Comparison of ENCODE assay signal across 8 mouse cellular contexts in genomic region chr8:57599813-57600555, GRCm38 (mm10). TPM values are rescaled to one million over a fixed set of nuclear protein-coding genes. Genes with fewer than 3 reads are reported as not detected.
DNase-seq lines count a peak whose midpoint lies in the region; ATAC-seq and TF ChIP-seq lines count a peak whose summit lies in the region.

No protein-coding gene starts in this region.

- peak overlapping the region; percentile 1 for H3K27ac ChIP-seq in cerebellum, adult 2 months (ENCODE audit: insufficient read depth, low read length)
- no peak overlapping the region for H3K27ac ChIP-seq in forebrain, embryonic 13.5 days
- H3K27ac ChIP-seq in liver, embryonic 13.5 days: no peak overlapping the region

- 35% methylated on average over 22 of the region's 22 CpGs for WGBS in cerebellum, adult 2 months
- WGBS in forebrain, embryonic 13.5 days: 19% methylated on average over 22 of the region's 22 CpGs
- WGBS in liver, embryonic 13.5 days (ENCODE audit: insufficient replicate concordance): 46% methylated on average over 22 of the region's 22 CpGs

- no peaks in the 10 kb centered on the region for H3K27me3 ChIP-seq in cerebellum, adult 2 months (ENCODE audit: control insufficient read depth, insufficient read depth, low read length)
- no peaks in the 10 kb centered on the region for H3K27me3 ChIP-seq in E14TG2a.4 (ENCODE audit: insufficient read depth, low read length)
- no peaks in the 10 kb centered on the region for H3K27me3 ChIP-seq in forebrain, embryonic 13.5 days
- H3K27me3 ChIP-seq in liver, embryonic 13.5 days: no peaks in the 10 kb centered on the region

- H3K9ac ChIP-seq in forebrain, embryonic 13.5 days: peak overlapping the region; percentile 8; the same call in 1 of the 2 replicates
- peak overlapping the region; percentile 19; the same call in 1 of the 2 replicates for H3K9ac ChIP-seq in liver, embryonic 13.5 days

- peaks cover 11% of the 10 kb centered on the region for H3K4me1 ChIP-seq in cerebellum, adult 2 months (ENCODE audit: control insufficient read depth, insufficient read depth, low read length)
- peaks cover 47% of the 10 kb centered on the region for H3K4me1 ChIP-seq in E14TG2a.4 (replicated peaks; ENCODE audit: low read depth, low read length)
- peaks cover 12% of the 10 kb centered on the region for H3K4me1 ChIP-seq in forebrain, embryonic 13.5 days
- H3K4me1 ChIP-seq in liver, embryonic 13.5 days (replicated peaks): peaks cover 24% of the 10 kb centered on the region

- no peak for TF ChIP-seq CTCF in cerebellum, adult 2 months (IDR thresholded peaks at IDR 0.05; ENCODE audit: borderline replicate concordance, insufficient read depth, low read depth, low read length)
- no peak for TF ChIP-seq CTCF in E14TG2a.4 (conservative IDR thresholded peaks at IDR 0.05; ENCODE audit: low read length)

- H3K9me3 ChIP-seq in E14TG2a.4 (ENCODE audit: low read length): no peaks in the 10 kb centered on the region
- no peaks in the 10 kb centered on the region for H3K9me3 ChIP-seq in forebrain, embryonic 13.5 days (replicated peaks)
- no peaks in the 10 kb centered on the region for H3K9me3 ChIP-seq in liver, embryonic 13.5 days (replicated peaks)

- ATAC-seq in forebrain, embryonic 13.5 days: peak; percentile 30; the same call in 1 of the 2 replicates
- no peak for ATAC-seq in liver, embryonic 13.5 days (ENCODE audit: low read depth)
- ATAC-seq in inflammation-experienced regulatory T-cells, adult 6 months: no peak

- no peaks in the 10 kb centered on the region for H3K36me3 ChIP-seq in E14TG2a.4 (ENCODE audit: insufficient read depth, low read length)
- H3K36me3 ChIP-seq in forebrain, embryonic 13.5 days (ENCODE audit: poor library complexity, severe bottlenecking): no peaks in the 10 kb centered on the region
- H3K36me3 ChIP-seq in liver, embryonic 13.5 days: no peaks in the 10 kb centered on the region

- TF ChIP-seq POLR2A in cerebellum, adult 2 months (IDR thresholded peaks at IDR 0.05; ENCODE audit: borderline replicate concordance, insufficient read depth, low read length): no peak

- peak overlapping the region; percentile 45 for H3K4me2 ChIP-seq in forebrain, embryonic 13.5 days
- H3K4me2 ChIP-seq in liver, embryonic 13.5 days: peak overlapping the region; percentile 58

- H3K4me3 ChIP-seq in cerebellum, adult 2 months (replicated peaks; ENCODE audit: insufficient read depth, low read depth, low read length): no peak overlapping the region
- peak overlapping the region; percentile 63 for H3K4me3 ChIP-seq in E14TG2a.4 (replicated peaks; ENCODE audit: low read length)
- peak overlapping the region; percentile 12; the same call in 1 of the 2 replicates for H3K4me3 ChIP-seq in forebrain, embryonic 13.5 days
- peak overlapping the region; percentile 24 for H3K4me3 ChIP-seq in liver, embryonic 13.5 days (replicated peaks)

- no peak for DNase-seq in cerebellum, adult 2 months
- DNase-seq in cerebellum, postnatal 36 days: no peak
- no peak for DNase-seq in liver, embryonic 13.5 days
- no peak for DNase-seq in B cell, adult 2 months
- no peak for DNase-seq in spleen, adult 12 weeks (ENCODE audit: low spot score)

RNA-seq across cellular contexts. Expression of gene Galnt7, which starts 52.8 kb away (rescaled TPM):
- polyA plus RNA-seq in cerebellum, adult 2 months (2012; rRNA removed): 20.8 and 20.9 TPM in 2 replicates
- polyA plus RNA-seq in forebrain, embryonic 13.5 days (2015; fragmentation: Nextera tagmentation; extraction: Ambion mirVana): 10.6 and 14.7 TPM in 2 replicates
- 6.4 and 8.5 TPM in 2 replicates for polyA plus RNA-seq in liver, embryonic 13.5 days (2015; fragmentation: Nextera tagmentation; extraction: Ambion mirVana)
- polyA plus RNA-seq in inflammation-experienced regulatory T-cells, adult 6 months (2017; shearing (Covaris generic)): 10 to 100 TPM; 27.5 to 30.5 (median 29.3) TPM
